Mouse (Mus musculus) frontal cortex, postnatal 36 days (tissue): Measurements from ENCODE around the gene Gm20388.
A peak's percentile ranks its signal among the peaks of the same experiment; 100 is the strongest.

Experiments
- DNase-seq, 2 experiments: peaks; one replicate each; pipeline ENCODE4 v3.0.0; 2022; ENCODE audit warnings: low spot score in 2 of 2

Gm20388 gene

GRCm38 (mm10) chr8:120012491-120012890, 101.8 kb downstream of the Gm20388 start:
- DNase-seq, result no peak

- DNase-seq, result no peak
These were observed 102.3 kb downstream of the Gm20388 start for GRCm38 (mm10) chr8:120012927-120013326.

GRCm38 (mm10) chr8:120014267-120015023, 103.8 kb downstream of the Gm20388 start:
- no peak for DNase-seq

GRCm38 (mm10) chr8:120015916-120016315, 105.3 kb downstream of the Gm20388 start:
- DNase-seq, result no peak

GRCm38 (mm10) chr8:120016424-120016823, 105.8 kb downstream of the Gm20388 start:
- no peak for DNase-seq

GRCm38 (mm10) chr8:120017349-120017748, 106.7 kb downstream of the Gm20388 start:
- no peak for DNase-seq

GRCm38 (mm10) chr8:120017786-120018185, 107.1 kb downstream of the Gm20388 start:
- no peak for DNase-seq

- DNase-seq, result no peak
These were observed 107.7 kb downstream of the Gm20388 start for GRCm38 (mm10) chr8:120018379-120018778.

GRCm38 (mm10) chr8:120019297-120019696, 108.7 kb downstream of the Gm20388 start:
- DNase-seq, result no peak

GRCm38 (mm10) chr8:120020298-120020697, 109.7 kb downstream of the Gm20388 start:
- DNase-seq, result no peak

- DNase-seq, result no peak
These were observed 115.6 kb downstream of the Gm20388 start for GRCm38 (mm10) chr8:120026199-120026598.

- DNase-seq, result no peak
These were observed 116.3 kb downstream of the Gm20388 start for GRCm38 (mm10) chr8:120026991-120027390.

- DNase-seq, result no peak
These were observed 119.8 kb downstream of the Gm20388 start for GRCm38 (mm10) chr8:120030447-120030846.

GRCm38 (mm10) chr8:120032549-120033208, 122.0 kb downstream of the Gm20388 start:
- no peak for DNase-seq

- DNase-seq, result no peak
These were observed 123.8 kb downstream of the Gm20388 start for GRCm38 (mm10) chr8:120034471-120034870.

GRCm38 (mm10) chr8:120036111-120036510, 125.5 kb downstream of the Gm20388 start:
- DNase-seq, result no peak

GRCm38 (mm10) chr8:120036578-120036977, 125.9 kb downstream of the Gm20388 start:
- no peak for DNase-seq

- DNase-seq, result no peak
These were observed 126.6 kb downstream of the Gm20388 start for GRCm38 (mm10) chr8:120037199-120037598.

- no peak for DNase-seq
These were observed 127.0 kb downstream of the Gm20388 start for GRCm38 (mm10) chr8:120037611-120038010.

GRCm38 (mm10) chr8:120038741-120039140, 128.1 kb downstream of the Gm20388 start:
- no peak for DNase-seq

- DNase-seq, result no peak
These were observed 128.8 kb downstream of the Gm20388 start for GRCm38 (mm10) chr8:120039313-120039919.

- DNase-seq, result peak; percentile 35 to 47
These were observed 130.2 kb downstream of the Gm20388 start for GRCm38 (mm10) chr8:120040861-120041260.
